Mouse (Mus musculus): ENCODE data around the gene 2610318N02Rik. TPM values are rescaled to one million over a fixed set of nuclear protein-coding genes. Genes with fewer than 3 reads are reported as not detected.

Gene 2610318N02Rik
- polyA plus RNA-seq, 2 experiments = 15.2 to 21.5 TPM

DNA sequence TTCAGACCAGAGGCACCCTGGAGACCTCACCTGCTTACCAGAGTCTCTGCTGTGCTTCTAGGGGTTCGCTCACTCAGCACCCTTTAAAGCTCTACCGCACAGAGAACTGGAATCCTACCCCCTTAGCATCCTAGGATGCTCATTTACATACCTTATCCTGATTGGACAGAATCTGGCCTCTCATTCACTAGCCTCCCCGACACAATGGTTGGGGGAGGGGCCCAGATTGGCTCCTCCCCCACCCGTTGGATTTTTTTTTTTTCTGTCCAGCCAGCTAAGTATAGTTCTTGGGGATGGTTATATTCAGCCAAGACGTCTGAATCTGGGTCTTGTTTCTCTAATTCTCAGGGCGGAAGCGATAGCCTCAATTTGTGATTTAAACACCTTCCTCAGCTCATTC is 19.4 kb upstream of the 2610318N02Rik start, which contains the start of gene Ydjc:
TSS of gene Ydjc (plus strand) at position 283 of the 400 bp plus-strand sequence.
- H3K9me3 ChIP-seq (ENCODE audit: control insufficient read depth, low read length) = no peaks in the 10 kb centered on the region
- no peak within 1 kb of the TSS for H3K4me3 ChIP-seq (ENCODE audit: insufficient read depth in 1 of 2, low read depth in 2 of 2, low read length in 2 of 2)
- no peaks in the 10 kb centered on the region for H3K27me3 ChIP-seq (ENCODE audit: control insufficient read depth, insufficient read depth, low read length)
- TF ChIP-seq EP300 (IDR thresholded peaks at IDR 0.05; ENCODE audit: low read depth) (no peak), CTCF (IDR thresholded peaks at IDR 0.05; ENCODE audit: low read depth) (no peak)
- no peak within 1 kb of the TSS for H3K27ac ChIP-seq
- WGBS (ENCODE audit: insufficient replicate concordance) = 25% methylated on average over 7 of the region's 7 CpGs
- H3K9ac ChIP-seq (replicated peaks) = no peak within 1 kb of the TSS
- ATAC-seq (ENCODE audit: insufficient read depth) = no peak
- peak in 1 of 3 experiments; percentile 41 for DNase-seq (ENCODE audit: low read depth in 3 of 3, low spot score in 3 of 3)
- H3K4me2 ChIP-seq (ENCODE audit: low read depth) = no peak within 1 kb of the TSS
- peaks cover 2 to 10% of the 10 kb centered on the region in 2 experiments; a peak in 3 of 4 replicates for H3K4me1 ChIP-seq (replicated peaks; ENCODE audit: control insufficient read depth in 2 of 2, insufficient read depth in 2 of 2, low read length in 1 of 2)
- H3K36me3 ChIP-seq (replicated peaks; ENCODE audit: control insufficient read depth, insufficient read depth, low read depth) = no peaks in the 10 kb centered on the region

DNA sequence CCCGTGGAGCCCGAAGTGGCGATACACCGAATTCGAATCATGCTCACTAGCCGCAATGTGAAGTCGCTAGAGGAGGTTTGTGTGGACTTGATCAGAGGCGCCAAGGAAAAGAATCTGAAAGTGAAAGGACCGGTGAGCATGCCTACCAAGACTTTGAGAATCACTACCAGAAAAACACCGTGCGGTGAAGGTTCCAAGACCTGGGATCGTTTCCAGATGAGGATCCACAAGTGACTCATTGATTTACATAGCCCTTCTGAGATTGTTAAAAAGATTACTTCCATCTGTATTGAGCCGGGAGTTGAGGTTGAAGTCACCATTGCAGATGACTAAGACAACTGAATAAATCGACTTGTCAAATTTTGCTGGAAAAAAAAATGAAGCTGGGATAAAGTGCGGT is 12.4 kb upstream of the 2610318N02Rik start:
- Histone ChIP-seq H3K9me3 (ENCODE audit: control insufficient read depth, low read length) (no peaks in the 10 kb centered on the region), H3K4me3 (ENCODE audit: insufficient read depth in 1 of 2, low read depth in 2 of 2, low read length in 2 of 2) (no peak overlapping the region), H3K27me3 (ENCODE audit: control insufficient read depth, insufficient read depth, low read length) (no peaks in the 10 kb centered on the region), H3K4me2 (ENCODE audit: low read depth) (no peak overlapping the region), H3K9ac (replicated peaks) (no peak overlapping the region), H3K4me1 (replicated peaks; ENCODE audit: control insufficient read depth in 2 of 2, insufficient read depth in 2 of 2, low read length in 1 of 2) (peaks cover 4 to 5% of the 10 kb centered on the region in 2 experiments; a peak in 3 of 4 replicates), H3K27ac (no peak overlapping the region), H3K36me3 (replicated peaks; ENCODE audit: control insufficient read depth, insufficient read depth, low read depth) (no peaks in the 10 kb centered on the region)
- DNase-seq (ENCODE audit: low read depth in 3 of 3, low spot score in 3 of 3) (no peak), ATAC-seq (ENCODE audit: insufficient read depth) (no peak)
- TF ChIP-seq EP300 (IDR thresholded peaks at IDR 0.05; ENCODE audit: low read depth) (no peak), CTCF (IDR thresholded peaks at IDR 0.05; ENCODE audit: low read depth) (no peak)
- WGBS (ENCODE audit: insufficient replicate concordance) = 72% methylated on average over 15 of the region's 15 CpGs

DNA sequence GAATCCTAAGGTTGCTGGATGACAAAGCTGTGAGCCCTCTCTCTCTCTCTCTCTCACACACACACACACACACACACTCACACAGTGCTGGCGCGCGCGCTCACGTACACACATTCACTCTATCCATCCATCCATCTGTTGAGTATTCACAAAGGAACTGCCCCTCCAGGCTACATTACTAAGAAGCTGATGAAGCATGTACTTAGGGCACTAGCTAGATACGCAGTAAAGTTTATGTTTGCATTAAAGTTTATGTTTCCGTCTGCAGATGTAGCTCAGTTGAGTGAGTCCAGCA is 7.9 kb upstream of the 2610318N02Rik start:
- no peaks in the 10 kb centered on the region for H3K9me3 ChIP-seq (ENCODE audit: control insufficient read depth, low read length)
- H3K9ac ChIP-seq (replicated peaks) = peak overlapping the region; percentile 64
- TF ChIP-seq CTCF (IDR thresholded peaks at IDR 0.05; ENCODE audit: low read depth) = no peak
- TF ChIP-seq EP300 (IDR thresholded peaks at IDR 0.05; ENCODE audit: low read depth) = no peak
- peak overlapping the region; percentile 100 for H3K4me2 ChIP-seq (ENCODE audit: low read depth)
- H3K27me3 ChIP-seq (ENCODE audit: control insufficient read depth, insufficient read depth, low read length) = no peaks in the 10 kb centered on the region
- WGBS (ENCODE audit: insufficient replicate concordance) = 43% methylated on average over 7 of the region's 7 CpGs
- peak overlapping the region; percentile 36; the same call in 1 of the 2 replicates for H3K27ac ChIP-seq
- H3K36me3 ChIP-seq (replicated peaks; ENCODE audit: control insufficient read depth, insufficient read depth, low read depth) = no peaks in the 10 kb centered on the region
- ATAC-seq (ENCODE audit: insufficient read depth) (peak; percentile 13; the same call in 1 of the 2 replicates), DNase-seq (ENCODE audit: low read depth in 3 of 3, low spot score in 3 of 3) (no peak)
- H3K4me3 ChIP-seq (ENCODE audit: insufficient read depth in 1 of 2, low read depth in 2 of 2, low read length in 2 of 2) = peak overlapping the region; percentile 60 to 76
- peaks cover 9 to 11% of the 10 kb centered on the region in 2 experiments for H3K4me1 ChIP-seq (replicated peaks; ENCODE audit: control insufficient read depth in 2 of 2, insufficient read depth in 2 of 2, low read length in 1 of 2)

DNA sequence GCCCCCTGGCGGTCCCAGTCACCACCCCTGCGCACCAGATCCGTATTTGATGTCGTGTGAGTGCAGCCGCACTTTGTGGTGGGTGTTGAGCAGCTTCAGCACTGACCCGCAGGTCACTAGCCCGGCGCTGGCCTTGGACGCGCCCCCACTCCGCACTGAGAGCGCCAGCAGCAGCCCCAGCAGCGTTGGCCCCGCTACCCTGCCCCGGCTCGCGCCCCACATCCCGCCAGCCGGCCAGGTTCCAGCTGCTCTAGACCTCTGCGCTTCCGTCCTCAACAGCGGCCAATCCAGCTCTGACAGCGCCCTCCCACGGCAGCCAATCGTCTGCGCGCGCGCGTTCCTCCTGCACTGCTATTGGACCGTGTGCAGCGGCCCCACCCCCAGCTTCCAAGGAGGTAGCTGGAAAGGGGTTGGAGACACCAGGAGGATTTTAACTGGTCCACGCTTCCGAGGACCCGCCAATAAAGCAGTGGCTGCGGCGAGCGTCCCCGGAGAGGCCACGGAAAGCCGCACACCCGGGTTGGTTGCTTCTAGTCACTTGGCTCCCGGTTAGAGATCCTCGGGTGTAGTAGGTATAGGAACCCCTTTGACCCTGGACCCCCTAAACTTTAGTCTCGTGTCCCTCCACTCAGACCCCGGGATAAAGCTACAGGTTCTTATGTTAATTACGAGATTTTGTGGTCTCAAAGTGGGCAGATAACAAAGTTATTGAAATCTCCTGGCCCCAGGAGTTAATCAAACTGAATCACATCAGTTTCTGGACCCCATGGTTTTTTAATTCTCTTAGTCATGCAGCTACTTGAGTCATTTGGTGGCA is 7.3 kb upstream of the 2610318N02Rik start, which contains the start of gene Sdf2l1:
TSS of gene Sdf2l1 (minus strand) at position 295 of the 817 bp plus-strand sequence.
- Histone ChIP-seq H3K4me1 (replicated peaks; ENCODE audit: control insufficient read depth in 2 of 2, insufficient read depth in 2 of 2, low read length in 1 of 2) (peaks cover 9 to 11% of the 10 kb centered on the region in 2 experiments), H3K9ac (replicated peaks) (peak within 1 kb of the TSS; percentile 88), H3K4me3 (ENCODE audit: insufficient read depth in 1 of 2, low read depth in 2 of 2, low read length in 2 of 2) (peak within 1 kb of the TSS; percentile 76 to 83), H3K27ac (peak within 1 kb of the TSS; percentile 48), H3K27me3 (ENCODE audit: control insufficient read depth, insufficient read depth, low read length) (no peaks in the 10 kb centered on the region), H3K36me3 (replicated peaks; ENCODE audit: control insufficient read depth, insufficient read depth, low read depth) (no peaks in the 10 kb centered on the region), H3K4me2 (ENCODE audit: low read depth) (peak within 1 kb of the TSS; percentile 100), H3K9me3 (ENCODE audit: control insufficient read depth, low read length) (no peaks in the 10 kb centered on the region)
- under 1% methylated on average over 47 of the region's 47 CpGs for WGBS (ENCODE audit: insufficient replicate concordance)
- peak; percentile 96 to 97 (median 97) for DNase-seq (ENCODE audit: low read depth in 3 of 3, low spot score in 3 of 3)
- peak; percentile 78 for TF ChIP-seq CTCF (IDR thresholded peaks at IDR 0.05; ENCODE audit: low read depth)
- no peak for TF ChIP-seq EP300 (IDR thresholded peaks at IDR 0.05; ENCODE audit: low read depth)
- peak; percentile 98 for ATAC-seq (ENCODE audit: insufficient read depth)

Measured in liver, embryonic 14.5 days (tissue).